Mouse (Mus musculus): ENCODE measurements at regions not wholly inside any gene's neighbourhood (a gene's known extent, or its start where the extent isn't known, plus 50 kb on each side); places are given as distances from the start of the nearest gene placed in this dataset.

- no peak for DNase-seq (ENCODE audit: low spot score)
Measured at GRCm38 (mm10) chr10:118765544-118766441, 104.2 kb downstream of the Dyrk2 start.

GRCm38 (mm10) chr10:118766826-118767225 is 103.2 kb downstream of the Dyrk2 start:
- no peak for DNase-seq (ENCODE audit: low spot score)

GRCm38 (mm10) chr10:118769751-118770150 is 100.3 kb downstream of the Dyrk2 start:
- no peak for DNase-seq (ENCODE audit: low spot score)

- DNase-seq (ENCODE audit: low spot score), result no peak
Measured at GRCm38 (mm10) chr10:118778656-118779055, 91.4 kb downstream of the Dyrk2 start.

GRCm38 (mm10) chr10:118780831-118781569 is 89.0 kb downstream of the Dyrk2 start:
- no peak for DNase-seq (ENCODE audit: low spot score)

- no peak for DNase-seq (ENCODE audit: low spot score)
Measured at GRCm38 (mm10) chr10:118781811-118782232, 88.2 kb downstream of the Dyrk2 start.

- DNase-seq (ENCODE audit: low spot score), result no peak
Measured at GRCm38 (mm10) chr10:118782646-118783045, 87.4 kb downstream of the Dyrk2 start.

- DNase-seq (ENCODE audit: low spot score), result no peak
Measured at GRCm38 (mm10) chr10:118787280-118787690, 82.7 kb downstream of the Dyrk2 start.

GRCm38 (mm10) chr10:118792352-118793100 is 77.5 kb downstream of the Dyrk2 start:
- DNase-seq (ENCODE audit: low spot score), result no peak

- no peak for DNase-seq (ENCODE audit: low spot score)
Measured at GRCm38 (mm10) chr10:118793794-118794193, 76.2 kb downstream of the Dyrk2 start.

- no peak for DNase-seq (ENCODE audit: low spot score)
Measured at GRCm38 (mm10) chr10:118794395-118795060, 75.5 kb downstream of the Dyrk2 start.

GRCm38 (mm10) chr10:118795061-118795407 is 75.0 kb downstream of the Dyrk2 start:
- no peak for DNase-seq (ENCODE audit: low spot score)

- DNase-seq (ENCODE audit: low spot score), result no peak
Measured at GRCm38 (mm10) chr10:118796512-118796911, 73.5 kb downstream of the Dyrk2 start.

GRCm38 (mm10) chr10:118797256-118797655 is 72.8 kb downstream of the Dyrk2 start:
- no peak for DNase-seq (ENCODE audit: low spot score)

- DNase-seq (ENCODE audit: low spot score), result no peak
Measured at GRCm38 (mm10) chr10:118799767-118800166, 70.2 kb downstream of the Dyrk2 start.

GRCm38 (mm10) chr10:118803922-118804557 is 66.0 kb downstream of the Dyrk2 start:
- DNase-seq (ENCODE audit: low spot score), result no peak

- DNase-seq (ENCODE audit: low spot score), result no peak
Measured at GRCm38 (mm10) chr10:118804574-118804973, 65.4 kb downstream of the Dyrk2 start.

Data from ovary, postnatal 10 days (tissue).